Mouse (Mus musculus): ENCODE data around the gene Zfp459. TPM values are rescaled to one million over a fixed set of nuclear protein-coding genes. Genes with fewer than 3 reads are reported as not detected.

The Zfp459 gene
- total RNA-seq, 1 experiment from 2014 or later, result not detected

Other genes with a start within 250 kb of the Zfp459 start
- gene Rsl1, start 248.2 kb downstream of the Zfp459 start, total RNA-seq (2021), result 6.1 and 6.2 TPM in 2 replicates
- 1.7 and 2.0 TPM in 2 replicates for gene Zfp455, start 226.9 kb downstream of the Zfp459 start, total RNA-seq (2021)
- 3.7 and 3.8 TPM in 2 replicates for gene Zfp458, start 143.0 kb downstream of the Zfp459 start, total RNA-seq (2021)
- 3.7 and 3.8 TPM in 2 replicates for gene Zfp457, start 114.9 kb downstream of the Zfp459 start, total RNA-seq (2021)
- gene Zfp595, start 88.8 kb downstream of the Zfp459 start, total RNA-seq (2021), result 4.4 and 5.3 TPM in 2 replicates
- 1.1 and 3.3 TPM in 2 replicates for gene Gm28044, start 60.9 kb downstream of the Zfp459 start, total RNA-seq (2021)
- 2.7 and 4.0 TPM in 2 replicates for gene Zfp953, start 60.8 kb downstream of the Zfp459 start, total RNA-seq (2021)
- 1.2 TPM in 1 of 2 replicates, not detected in the other for gene Gm28041, start 45.7 kb downstream of the Zfp459 start, total RNA-seq (2021)
- 1.4 and 3.5 TPM in 2 replicates for gene Zfp456, start 45.6 kb downstream of the Zfp459 start, total RNA-seq (2021)
- 3.5 and 5.0 TPM in 2 replicates for gene Zfp429, start 21.6 kb downstream of the Zfp459 start, total RNA-seq (2021)
- 13.5 and 14.5 TPM in 2 replicates for gene Zfp874a, start 30.2 kb upstream of the Zfp459 start, total RNA-seq (2021)
- 14.7 and 18.2 TPM in 2 replicates for gene Zfp874b, start 62.8 kb upstream of the Zfp459 start, total RNA-seq (2021)
- 5.6 and 6.7 TPM in 2 replicates for gene Zfp58, start 79.1 kb upstream of the Zfp459 start, total RNA-seq (2021)
- gene Gm26965, start 104.7 kb upstream of the Zfp459 start, total RNA-seq (2021), result 0.33 TPM in 1 of 2 replicates, not detected in the other
- gene Zfp87, start 104.8 kb upstream of the Zfp459 start, total RNA-seq (2021), result 15.6 and 23.4 TPM in 2 replicates
- gene Zfp748, start 132.4 kb upstream of the Zfp459 start, total RNA-seq (2021), result 7.6 and 7.8 TPM in 2 replicates
- 6.3 and 6.6 TPM in 2 replicates for gene Zfp729b, start 188.3 kb upstream of the Zfp459 start, total RNA-seq (2021)
- gene Gm49345, start 216.4 kb upstream of the Zfp459 start, total RNA-seq (2021), result 1.3 and 2.3 TPM in 2 replicates
- 6.0 and 6.9 TPM in 2 replicates for gene Zfp729a, start 216.4 kb upstream of the Zfp459 start, total RNA-seq (2021)